Mouse (Mus musculus): ENCODE measurements around the gene Itfg2. TPM values are rescaled to one million over a fixed set of nuclear protein-coding genes. Genes with fewer than 3 reads are reported as not detected.

Itfg2 gene
- polyA plus RNA-seq, 1 experiment from 2014 or later = 9.4 TPM

DNA sequence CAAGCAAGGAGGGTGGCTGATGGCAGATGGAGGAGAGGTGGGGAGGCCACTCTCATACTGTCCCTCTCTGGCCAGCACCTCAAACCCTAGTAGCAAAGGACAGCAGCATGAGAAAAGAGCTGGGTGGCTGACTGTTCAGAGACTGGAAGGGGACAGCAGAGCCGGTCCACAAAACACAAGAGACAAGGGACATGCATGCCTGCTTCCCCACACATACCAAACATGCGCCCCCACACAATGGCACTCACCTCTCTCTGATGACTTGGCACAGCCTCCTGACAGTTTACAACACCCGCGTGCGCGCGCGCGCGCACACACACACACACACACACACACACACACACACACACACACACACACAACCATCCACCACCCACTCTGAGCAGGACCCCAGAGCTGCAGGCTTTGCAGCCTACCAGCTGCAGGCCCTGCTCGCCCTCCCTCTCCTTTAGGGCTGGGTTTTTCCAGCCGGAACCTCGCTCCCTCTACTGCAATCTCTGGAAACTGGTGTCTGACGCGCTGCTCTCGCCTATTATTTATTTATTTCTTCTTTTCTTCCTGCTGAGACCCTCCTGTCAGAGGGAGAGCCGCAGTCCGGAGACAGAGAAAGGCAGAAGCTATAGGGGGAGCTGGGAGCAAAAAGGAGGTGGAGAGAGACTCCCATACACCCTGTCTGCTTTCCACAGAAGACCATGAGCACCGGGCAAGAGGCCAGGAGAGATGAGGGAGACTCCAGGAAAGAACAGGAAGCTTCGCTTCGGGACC lies 25.1 kb downstream of the Itfg2 start:
- Histone ChIP-seq H3K27ac (ENCODE audit: low read depth, low read length) (no peak overlapping the region), H3K9ac (ENCODE audit: low read depth, low read length) (0 out of 2 replicates have a peak overlapping the region, but pooled peaks have one; percentile 27)
- no peak for TF ChIP-seq CTCF (IDR thresholded peaks at IDR 0.05; ENCODE audit: low read depth)

DNA sequence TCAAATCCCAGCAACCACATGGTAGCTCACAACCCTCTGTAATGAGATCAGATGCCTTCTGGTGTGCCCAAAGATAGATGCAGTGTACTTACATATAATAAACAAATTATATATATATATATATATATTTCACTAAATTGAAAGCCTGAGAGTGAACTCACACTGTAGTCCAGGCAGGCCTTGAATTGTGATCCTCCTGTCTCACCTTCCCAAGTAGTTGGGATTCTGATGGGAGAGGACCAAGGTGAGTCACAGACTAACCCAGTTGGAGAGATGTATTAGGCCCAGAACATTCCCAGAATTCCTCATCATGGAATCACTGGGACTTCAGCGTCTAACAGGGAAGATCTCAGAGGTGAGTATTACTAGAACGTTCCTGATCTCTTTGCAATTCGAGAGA lies 25.7 kb downstream of the Itfg2 start, which contains the start of gene Nrip2:
TSS of gene Nrip2 (plus strand) at position 301 of the 400 bp plus-strand sequence.
- Histone ChIP-seq H3K4me1 (replicated peaks; ENCODE audit: control insufficient read depth, insufficient read depth, low read length) (no peaks in the 10 kb centered on the region), H3K36me3 (ENCODE audit: control insufficient read depth, insufficient read depth) (no peaks in the 10 kb centered on the region), H3K9ac (ENCODE audit: low read depth, low read length) (0 out of 2 replicates have a peak within 1 kb of the TSS, but pooled peaks have one; percentile 27), H3K27ac (ENCODE audit: low read depth, low read length) (no peak within 1 kb of the TSS), H3K9me3 (ENCODE audit: control insufficient read depth) (no peaks in the 10 kb centered on the region), H3K4me2 (replicated peaks; ENCODE audit: low read depth) (peak within 1 kb of the TSS; percentile 56), H3K27me3 (replicated peaks; ENCODE audit: control insufficient read depth, insufficient read depth, low read length) (no peaks in the 10 kb centered on the region), H3K4me3 (ENCODE audit: low read depth, low read length) (peak within 1 kb of the TSS; percentile 29)
- ATAC-seq = no peak
- 60% methylated on average over 3 of the region's 3 CpGs for WGBS
- TF ChIP-seq CTCF (IDR thresholded peaks at IDR 0.05; ENCODE audit: low read depth) = no peak

More for the DNA sequence above, 25.1 kb downstream of the Itfg2 start:
- no peaks in the 10 kb centered on the region for H3K9me3 ChIP-seq (ENCODE audit: control insufficient read depth)
- 12% methylated on average over 13 of the region's 21 CpGs for WGBS
- no peaks in the 10 kb centered on the region for H3K27me3 ChIP-seq (replicated peaks; ENCODE audit: control insufficient read depth, insufficient read depth, low read length)
- H3K4me3 ChIP-seq (ENCODE audit: low read depth, low read length) = peak overlapping the region; percentile 29
- H3K36me3 ChIP-seq (ENCODE audit: control insufficient read depth, insufficient read depth) = no peaks in the 10 kb centered on the region
- ATAC-seq = peak; percentile 24; the same call in 1 of the 2 replicates
- H3K4me1 ChIP-seq (replicated peaks; ENCODE audit: control insufficient read depth, insufficient read depth, low read length) = no peaks in the 10 kb centered on the region
- H3K4me2 ChIP-seq (replicated peaks; ENCODE audit: low read depth) = peak overlapping the region; percentile 56

DNA sequence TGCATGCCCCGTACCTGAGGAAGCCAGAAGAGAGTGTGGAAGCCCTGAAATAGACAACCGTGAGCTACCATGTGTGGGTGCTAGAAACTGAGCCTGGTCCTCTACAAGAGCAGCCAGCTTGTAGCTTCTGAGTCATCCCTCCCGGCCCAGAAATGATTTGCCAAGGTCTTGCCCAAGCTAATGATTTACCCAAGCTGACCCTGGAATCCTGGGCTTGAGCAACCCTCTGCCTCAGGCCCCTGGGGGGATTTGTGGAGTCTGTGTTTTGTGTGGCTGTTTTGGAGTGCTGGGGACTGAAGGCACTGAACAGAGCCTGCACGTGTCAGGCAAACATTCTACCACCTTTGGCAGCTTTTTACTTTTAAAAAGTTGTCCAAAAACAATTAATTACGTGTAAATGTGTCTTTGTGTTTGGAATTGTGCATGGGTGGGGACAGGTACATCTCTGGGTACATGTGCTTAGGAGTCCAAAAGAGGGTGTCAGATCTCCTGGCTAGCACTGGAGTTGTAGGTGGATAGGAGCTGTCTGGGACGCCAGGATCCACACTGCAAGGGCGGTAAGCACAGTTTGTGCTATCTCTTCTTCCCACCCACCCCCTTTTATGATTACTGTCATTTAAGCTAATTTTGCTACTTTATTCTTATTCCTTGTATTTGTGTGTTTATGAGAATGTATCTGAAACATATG lies 27.0 kb downstream of the Itfg2 start:
- Histone ChIP-seq H3K9me3 (ENCODE audit: control insufficient read depth) (no peaks in the 10 kb centered on the region), H3K4me1 (replicated peaks; ENCODE audit: control insufficient read depth, insufficient read depth, low read length) (no peaks in the 10 kb centered on the region), H3K9ac (ENCODE audit: low read depth, low read length) (no peak overlapping the region), H3K36me3 (ENCODE audit: control insufficient read depth, insufficient read depth) (no peaks in the 10 kb centered on the region), H3K4me2 (replicated peaks; ENCODE audit: low read depth) (no peak overlapping the region), H3K27me3 (replicated peaks; ENCODE audit: control insufficient read depth, insufficient read depth, low read length) (no peaks in the 10 kb centered on the region), H3K4me3 (ENCODE audit: low read depth, low read length) (no peak overlapping the region), H3K27ac (ENCODE audit: low read depth, low read length) (no peak overlapping the region)
- 54% methylated on average over 7 of the region's 7 CpGs for WGBS
- peak; percentile 67; the same call in 1 of the 2 replicates for ATAC-seq
- no peak for TF ChIP-seq CTCF (IDR thresholded peaks at IDR 0.05; ENCODE audit: low read depth)

DNA sequence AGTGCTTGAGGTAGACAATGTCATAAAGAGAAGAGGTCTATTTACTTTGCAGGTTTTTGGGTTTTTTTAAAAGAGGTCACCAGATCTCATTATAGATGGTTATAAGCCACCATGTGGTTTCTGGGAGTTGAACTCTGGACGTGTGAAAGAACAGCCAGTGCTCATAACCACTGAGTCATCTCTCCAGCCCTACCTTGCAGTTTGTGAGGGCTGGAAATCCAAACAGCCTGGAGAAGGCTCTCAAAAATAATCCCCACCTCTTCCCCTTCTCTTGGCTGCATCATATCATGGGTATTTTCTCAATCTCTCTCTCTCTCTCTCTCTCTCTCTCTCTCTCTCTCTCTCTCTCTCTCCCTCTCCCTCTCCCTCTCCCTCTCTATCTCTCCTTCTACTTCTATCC lies 34.0 kb downstream of the Itfg2 start:
- no peak for ATAC-seq

DNA sequence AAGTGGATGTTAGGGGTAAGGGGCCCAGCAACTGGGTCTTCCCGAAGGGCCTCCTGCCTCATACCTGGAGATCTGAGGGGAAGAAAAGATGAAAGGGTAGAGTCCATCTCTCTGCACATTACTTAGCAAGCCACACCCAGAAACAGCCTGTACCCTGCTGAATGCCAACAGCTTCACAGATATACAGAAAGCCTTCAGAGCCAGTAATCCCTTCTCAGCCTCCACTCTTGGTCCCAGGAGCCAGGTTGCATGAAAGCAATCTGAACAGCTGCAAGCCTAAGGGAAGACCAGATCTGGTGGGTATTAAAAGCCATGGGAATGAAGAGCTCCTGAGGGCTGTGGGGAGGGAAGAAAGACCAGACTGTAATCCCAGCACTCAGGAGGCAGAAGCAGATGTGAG lies 35.5 kb downstream of the Itfg2 start:
- Histone ChIP-seq H3K27ac (ENCODE audit: low read depth, low read length) (peak overlapping the region; percentile 24; the same call in 1 of the 2 replicates), H3K36me3 (ENCODE audit: control insufficient read depth, insufficient read depth) (no peaks in the 10 kb centered on the region), H3K9ac (ENCODE audit: low read depth, low read length) (no peak overlapping the region), H3K4me3 (ENCODE audit: low read depth, low read length) (no peak overlapping the region), H3K27me3 (replicated peaks; ENCODE audit: control insufficient read depth, insufficient read depth, low read length) (no peaks in the 10 kb centered on the region), H3K4me2 (replicated peaks; ENCODE audit: low read depth) (peak overlapping the region; percentile 10; the same call in 1 of the 2 replicates), H3K4me1 (replicated peaks; ENCODE audit: control insufficient read depth, insufficient read depth, low read length) (no peaks in the 10 kb centered on the region), H3K9me3 (ENCODE audit: control insufficient read depth) (no peaks in the 10 kb centered on the region)
- peak; percentile 68 for ATAC-seq
- 39% methylated on average over 1 of the region's 1 CpGs for WGBS
- TF ChIP-seq CTCF (IDR thresholded peaks at IDR 0.05; ENCODE audit: low read depth) = no peak

More for the DNA sequence above, 34.0 kb downstream of the Itfg2 start:
- H3K4me2 ChIP-seq (replicated peaks; ENCODE audit: low read depth) = no peak overlapping the region
- H3K4me3 ChIP-seq (ENCODE audit: low read depth, low read length) = no peak overlapping the region
- H3K9me3 ChIP-seq (ENCODE audit: control insufficient read depth) = no peaks in the 10 kb centered on the region
- H3K27ac ChIP-seq (ENCODE audit: low read depth, low read length) = no peak overlapping the region
- no peaks in the 10 kb centered on the region for H3K27me3 ChIP-seq (replicated peaks; ENCODE audit: control insufficient read depth, insufficient read depth, low read length)
- no peak for TF ChIP-seq CTCF (IDR thresholded peaks at IDR 0.05; ENCODE audit: low read depth)
- H3K9ac ChIP-seq (ENCODE audit: low read depth, low read length) = no peak overlapping the region
- no peaks in the 10 kb centered on the region for H3K4me1 ChIP-seq (replicated peaks; ENCODE audit: control insufficient read depth, insufficient read depth, low read length)
- H3K36me3 ChIP-seq (ENCODE audit: control insufficient read depth, insufficient read depth) = no peaks in the 10 kb centered on the region
- 26% methylated on average over 1 of the region's 1 CpGs for WGBS

DNA sequence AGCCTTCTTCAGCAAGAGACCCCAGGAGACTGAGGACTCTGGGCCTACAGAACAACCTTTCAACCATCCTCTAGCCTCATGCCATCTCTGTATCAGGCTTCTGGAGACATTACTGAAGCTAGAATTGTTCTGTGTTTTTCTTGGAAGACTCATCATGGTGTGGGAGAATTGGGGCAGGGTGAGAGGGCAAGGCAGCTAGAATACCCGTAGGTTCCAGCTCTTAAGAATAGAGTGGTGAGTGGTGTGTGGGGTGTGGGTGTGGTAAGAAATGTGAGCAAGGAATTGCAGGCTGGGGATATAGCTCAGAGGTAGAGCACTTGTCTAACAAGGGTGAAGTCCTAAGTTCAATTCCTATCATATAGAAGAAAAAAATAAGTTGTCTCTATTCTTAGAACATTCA lies 39.7 kb downstream of the Itfg2 start:
- no peak for TF ChIP-seq CTCF (IDR thresholded peaks at IDR 0.05; ENCODE audit: low read depth)
- Histone ChIP-seq H3K36me3 (ENCODE audit: control insufficient read depth, insufficient read depth) (no peaks in the 10 kb centered on the region), H3K4me1 (replicated peaks; ENCODE audit: control insufficient read depth, insufficient read depth, low read length) (no peaks in the 10 kb centered on the region), H3K4me2 (replicated peaks; ENCODE audit: low read depth) (no peak overlapping the region), H3K9me3 (ENCODE audit: control insufficient read depth) (no peaks in the 10 kb centered on the region), H3K4me3 (ENCODE audit: low read depth, low read length) (no peak overlapping the region), H3K27ac (ENCODE audit: low read depth, low read length) (no peak overlapping the region), H3K9ac (ENCODE audit: low read depth, low read length) (no peak overlapping the region), H3K27me3 (replicated peaks; ENCODE audit: control insufficient read depth, insufficient read depth, low read length) (no peaks in the 10 kb centered on the region)
- peak; percentile 45; the same call in 1 of the 2 replicates for ATAC-seq
- 40% methylated on average over 1 of the region's 1 CpGs for WGBS

All from intestine, postnatal 0 days (tissue).